Mouse (Mus musculus) lung, adult 2 months (tissue): ENCODE data around the gene Zfp654.

Experiments
- CTCF ChIP-seq: fragments of 200-500 bp; IDR thresholded peaks from 2 replicates; pipeline ENCODE4 v1.5.1; 2011; ENCODE audit warnings: mild to moderate bottlenecking, low read length, control low read depth; ENCODE audit not compliant: insufficient read depth
- POLR2A ChIP-seq: fragments of 200-500 bp; IDR thresholded peaks from 2 replicates; pipeline ENCODE4 v1.6.1; 2011; ENCODE audit warnings: low read depth, mild to moderate bottlenecking, control low read depth, low read length, borderline replicate concordance; ENCODE audit errors: extremely low read depth

DNA sequence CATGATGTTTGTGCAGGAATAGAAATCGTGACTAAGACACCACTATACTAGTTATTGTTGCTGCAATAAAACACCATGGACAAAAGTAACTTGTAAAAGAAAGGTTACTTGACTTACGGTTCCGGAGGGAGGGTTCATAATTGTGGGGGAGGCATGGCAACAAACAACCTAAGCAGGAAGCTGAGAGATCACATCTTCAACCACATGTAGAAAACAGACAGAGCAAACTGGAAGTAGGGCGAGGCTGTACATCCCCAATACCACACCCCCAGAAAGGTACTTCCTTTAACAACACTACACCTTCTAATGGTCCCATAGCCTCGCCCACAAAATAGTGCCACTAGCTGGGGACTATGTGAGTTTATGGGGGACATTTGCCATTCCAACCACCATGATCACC lies 51.1 kb downstream of the Zfp654 start:
- TF ChIP-seq CTCF (no peak), POLR2A (no peak)
